9 mouse cellular contexts compared by ENCODE assay signal in genomic region chr13:42709148-42709547, GRCm38 (mm10). TPM values are rescaled to one million over a fixed set of nuclear protein-coding genes. Genes with fewer than 3 reads are reported as not detected.
A peak's percentile ranks its signal among the peaks of the same experiment; 100 is the strongest.
DNase-seq lines count a peak whose midpoint lies in the region; ATAC-seq and TF ChIP-seq lines count a peak whose summit lies in the region.
"Had no signal": no experiment of that assay in that cellular context is flagged by ENCODE, and none has a peak within 500 bp of the region (broad histone marks: within the 10 kb centered on the region; RNA-seq: fewer than 3 reads in every experiment).

No protein-coding gene starts in this region.

- no peak for TF ChIP-seq EP300 in stomach, postnatal 0 days (optimal IDR thresholded peaks at IDR 0.05)

- 0 out of 2 replicates have a peak overlapping the region, but pooled peaks have one; percentile 3 for H3K4me2 ChIP-seq in stomach, embryonic 14.5 days (replicated peaks; ENCODE audit: low read depth, low read length)
- no peak overlapping the region for H3K4me2 ChIP-seq in stomach, postnatal 0 days (replicated peaks; ENCODE audit: low read depth)
- H3K4me2 ChIP-seq in hindbrain, postnatal 0 days (ENCODE audit: low read depth, low read length): peak overlapping the region; percentile 68

- WGBS in heart, embryonic 10.5 days: 14% methylated on average over 11 of the region's 11 CpGs
- WGBS in stomach, embryonic 14.5 days: 12% methylated on average over 10 of the region's 11 CpGs
- WGBS in stomach, postnatal 0 days: 13% methylated on average over 11 of the region's 11 CpGs
- 3% methylated on average over 11 of the region's 11 CpGs for WGBS in hindbrain, postnatal 0 days

- no peak for TF ChIP-seq CTCF in stomach, postnatal 0 days (IDR thresholded peaks at IDR 0.05; ENCODE audit: low read depth)
- TF ChIP-seq CTCF in hindbrain, postnatal 0 days (IDR thresholded peaks at IDR 0.05; ENCODE audit: low read depth): no peak

- no peak overlapping the region for H3K27ac ChIP-seq in heart, embryonic 10.5 days
- no peak overlapping the region for H3K27ac ChIP-seq in stomach, embryonic 14.5 days (ENCODE audit: low read length)
- no peak overlapping the region for H3K27ac ChIP-seq in stomach, postnatal 0 days (replicated peaks)
- H3K27ac ChIP-seq in hindbrain, postnatal 0 days: 0 out of 2 replicates have a peak overlapping the region, but pooled peaks have one; percentile 83
- H3K27ac ChIP-seq: liver, embryonic 14.5 days had no signal

- peaks cover 40% of the 10 kb centered on the region for H3K27me3 ChIP-seq in heart, embryonic 10.5 days (ENCODE audit: insufficient read depth, poor library complexity, severe bottlenecking)
- H3K27me3 ChIP-seq in stomach, embryonic 14.5 days (ENCODE audit: control insufficient read depth, insufficient read depth, low read length): peaks cover 20% of the 10 kb centered on the region
- no peaks in the 10 kb centered on the region for H3K27me3 ChIP-seq in stomach, postnatal 0 days (ENCODE audit: control insufficient read depth, insufficient read depth, low read length)
- no peaks in the 10 kb centered on the region for H3K27me3 ChIP-seq in hindbrain, postnatal 0 days (ENCODE audit: insufficient read depth, low read length)

- H3K9ac ChIP-seq in stomach, embryonic 14.5 days (replicated peaks; ENCODE audit: low read depth, low read length): no peak overlapping the region
- no peak overlapping the region for H3K9ac ChIP-seq in stomach, postnatal 0 days (ENCODE audit: low read length)
- peak overlapping the region; percentile 84 for H3K9ac ChIP-seq in hindbrain, postnatal 0 days (replicated peaks; ENCODE audit: low read length)
- H3K9ac ChIP-seq: liver, embryonic 14.5 days had no signal

- DNase-seq in heart, embryonic 10.5 days (ENCODE audit: low spot score): no peak
- DNase-seq in heart, adult 18-20 months: no peak
- DNase-seq in stomach, postnatal 0 days (ENCODE audit: low spot score): no peak
- DNase-seq in hindbrain, postnatal 0 days (ENCODE audit: low spot score): peak; percentile 70
- DNase-seq in c-Kit-positive CD71-positive TER-119-positive erythroid progenitor cells, embryonic 14.5 days (ENCODE audit: low spot score): no peak
- DNase-seq in right cerebral cortex, postnatal 36 days (ENCODE audit: low spot score in 2 of 2): no peak
- DNase-seq in urinary bladder, adult 18-20 months (ENCODE audit: low spot score in 2 of 2): no peak

- peak overlapping the region; percentile 56 for H3K4me3 ChIP-seq in heart, embryonic 10.5 days
- H3K4me3 ChIP-seq in stomach, embryonic 14.5 days (ENCODE audit: low read depth, low read length): no peak overlapping the region
- no peak overlapping the region for H3K4me3 ChIP-seq in stomach, postnatal 0 days (ENCODE audit: low read depth, low read length)
- peak overlapping the region; percentile 77 for H3K4me3 ChIP-seq in hindbrain, postnatal 0 days (ENCODE audit: low read length)

- no peak for ATAC-seq in stomach, embryonic 14.5 days (ENCODE audit: insufficient number of reproducible peaks, insufficient read depth, low FRiP score, low read depth)
- no peak for ATAC-seq in stomach, postnatal 0 days (ENCODE audit: low FRiP score, low TSS enrichment)
- ATAC-seq in hindbrain, postnatal 0 days: peak; percentile 70

- H3K36me3 ChIP-seq in heart, embryonic 10.5 days: no peaks in the 10 kb centered on the region
- H3K36me3 ChIP-seq in stomach, embryonic 14.5 days (ENCODE audit: control insufficient read depth, insufficient read depth, low read length): no peaks in the 10 kb centered on the region
- H3K36me3 ChIP-seq in stomach, postnatal 0 days (ENCODE audit: control insufficient read depth, insufficient read depth, low read length): no peaks in the 10 kb centered on the region
- no peaks in the 10 kb centered on the region for H3K36me3 ChIP-seq in hindbrain, postnatal 0 days (ENCODE audit: insufficient read depth, low read length)

- H3K9me3 ChIP-seq in heart, embryonic 10.5 days: no peaks in the 10 kb centered on the region
- H3K9me3 ChIP-seq in stomach, embryonic 14.5 days (ENCODE audit: control insufficient read depth, low read depth, low read length): no peaks in the 10 kb centered on the region
- H3K9me3 ChIP-seq in stomach, postnatal 0 days (ENCODE audit: control insufficient read depth, low read length): no peaks in the 10 kb centered on the region
- no peaks in the 10 kb centered on the region for H3K9me3 ChIP-seq in hindbrain, postnatal 0 days (ENCODE audit: low read length)

- peaks cover 11% of the 10 kb centered on the region for H3K4me1 ChIP-seq in heart, embryonic 10.5 days
- H3K4me1 ChIP-seq in stomach, embryonic 14.5 days (ENCODE audit: control insufficient read depth, insufficient read depth, low read length): no peaks in the 10 kb centered on the region
- H3K4me1 ChIP-seq in stomach, postnatal 0 days (replicated peaks; ENCODE audit: control insufficient read depth, insufficient read depth): no peaks in the 10 kb centered on the region
- 0 out of 2 replicates have a peak, but pooled peaks cover 3% of the 10 kb centered on the region for H3K4me1 ChIP-seq in hindbrain, postnatal 0 days (ENCODE audit: insufficient read depth, low read length)

RNA-seq across cellular contexts. Expression of gene Phactr1, which starts 28.7 kb away (rescaled TPM):
- 3.4 and 4.1 TPM in 2 replicates for polyA plus RNA-seq in heart, embryonic 10.5 days (2016; fragmentation: Nextera tagmentation; extraction: Ambion mirVana)
- total RNA-seq in heart, adult 18-20 months (2021): 1 to 10 TPM; 4.8 TPM
- 8.0 and 11.6 TPM in 2 replicates for polyA plus RNA-seq in stomach, embryonic 14.5 days (2014; fragmentation: Nextera tagmentation; extraction: Ambion mirVana)
- polyA plus RNA-seq in stomach, postnatal 0 days (2015; fragmentation: Nextera tagmentation; extraction: Ambion mirVana): 5.6 TPM in 2 replicates
- 39.0 and 46.6 TPM in 2 replicates for total RNA-seq in hindbrain, postnatal 0 days (2014; rRNA removed)
- 55.4 and 56.7 TPM in 2 replicates for polyA plus RNA-seq in hindbrain, postnatal 0 days (2015; fragmentation: Nextera tagmentation; extraction: Ambion mirVana)

Comparison
In these comparisons a context has a peak if more than half of its experiments do, and no peak if none do; other contexts are left out.
1. H3K4me3 ChIP-seq: peak in heart, embryonic 10.5 days (single experiment) and hindbrain, postnatal 0 days (single experiment); none in stomach, embryonic 14.5 days (single experiment) and stomach, postnatal 0 days (single experiment).